In the genomic region with DNA sequence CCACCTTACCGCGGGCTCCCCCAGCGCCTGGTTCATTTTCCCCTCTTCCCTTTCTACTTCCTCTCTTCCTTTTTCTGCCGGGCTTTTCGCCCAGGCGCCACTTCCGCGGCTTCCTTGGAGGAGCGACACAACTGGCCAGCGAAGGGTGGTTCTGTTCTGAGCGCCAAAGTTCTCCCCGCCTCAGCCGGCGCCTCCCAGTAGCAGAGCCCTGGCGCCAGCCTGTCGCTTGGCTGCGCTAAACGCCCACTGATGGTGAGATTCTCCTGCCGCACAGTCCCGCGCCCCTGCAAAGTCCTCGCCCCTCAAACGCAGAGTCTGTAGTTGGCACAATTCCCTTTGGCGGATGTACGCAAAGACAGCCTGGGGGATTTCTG, we compare ENCODE assay signal across 8 mouse cellular contexts. TPM values are rescaled to one million over a fixed set of nuclear protein-coding genes. Genes with fewer than 3 reads are reported as not detected.
A peak's percentile ranks its signal among the peaks of the same experiment; 100 is the strongest.
DNase-seq lines count a peak whose midpoint lies in the region; ATAC-seq and TF ChIP-seq lines count a peak whose summit lies in the region.

A gene (minus strand): TSS at position 133 of the 374 bp plus-strand sequence.

- peak within 1 kb of the TSS; percentile 56 for H3K9ac ChIP-seq in intestine, embryonic 16.5 days (ENCODE audit: low read depth, low read length)
- peak within 1 kb of the TSS; percentile 63 for H3K9ac ChIP-seq in midbrain, embryonic 13.5 days (replicated peaks)

- H3K4me3 ChIP-seq in intestine, embryonic 16.5 days (ENCODE audit: low read length): peak within 1 kb of the TSS; percentile 58
- peak within 1 kb of the TSS; percentile 54 for H3K4me3 ChIP-seq in midbrain, embryonic 13.5 days (replicated peaks)

- peak within 1 kb of the TSS; percentile 96 for H3K4me2 ChIP-seq in intestine, embryonic 16.5 days (ENCODE audit: low read depth, low read length)
- H3K4me2 ChIP-seq in midbrain, embryonic 13.5 days (replicated peaks): peak within 1 kb of the TSS; percentile 86

- TF ChIP-seq CTCF in brain, embryonic 14.5 days (IDR thresholded peaks at IDR 0.05; ENCODE audit: borderline replicate concordance, extremely low read depth, insufficient read depth, insufficient read length): peak; percentile 73

- H3K9me3 ChIP-seq in intestine, embryonic 16.5 days (ENCODE audit: control insufficient read depth, low read length): no peaks in the 10 kb centered on the region
- H3K9me3 ChIP-seq in midbrain, embryonic 13.5 days: no peaks in the 10 kb centered on the region

- H3K27ac ChIP-seq in intestine, embryonic 16.5 days (ENCODE audit: low read length): no peak within 1 kb of the TSS
- H3K27ac ChIP-seq in midbrain, embryonic 13.5 days: peak within 1 kb of the TSS; percentile 27; the same call in 1 of the 2 replicates

- H3K27me3 ChIP-seq in intestine, embryonic 16.5 days (replicated peaks; ENCODE audit: control insufficient read depth, insufficient read depth, low read length): peaks cover 33% of the 10 kb centered on the region
- H3K27me3 ChIP-seq in midbrain, embryonic 13.5 days: peaks cover 48% of the 10 kb centered on the region

- WGBS in intestine, embryonic 16.5 days: under 1% methylated on average over 25 of the region's 25 CpGs
- WGBS in midbrain, embryonic 13.5 days: under 1% methylated on average over 24 of the region's 25 CpGs

- peaks cover 14% of the 10 kb centered on the region for H3K4me1 ChIP-seq in intestine, embryonic 16.5 days (ENCODE audit: control insufficient read depth, insufficient read depth, low read length)
- peaks cover 16% of the 10 kb centered on the region for H3K4me1 ChIP-seq in midbrain, embryonic 13.5 days (replicated peaks)

- TF ChIP-seq POLR2A in brain, embryonic 14.5 days (IDR thresholded peaks at IDR 0.05; ENCODE audit: borderline replicate concordance, extremely low read depth, insufficient read depth, insufficient read length, poor library complexity, severe bottlenecking): no peak

- intact Hi-C loops in left cerebral cortex, postnatal 10 days (cut with DNase I): loop anchor here (2.0 to 5.0 kb wide), 2 partner anchors 112 to 157 kb away; no protein-coding TSS in a partner anchor

- DNase-seq in brain, embryonic 14.5 days (ENCODE audit: low read depth): peak; percentile 94
- DNase-seq in embryo, embryonic 10.5 days (ENCODE audit: low spot score): peak; percentile 81
- peak; percentile 81 to 85 for DNase-seq in left cerebral cortex, postnatal 10 days (ENCODE audit: extremely low spot score in 1 of 2, low spot score in 2 of 2)
- DNase-seq in urinary bladder, postnatal 14 days (ENCODE audit: low spot score): peak; percentile 23

- ATAC-seq in granulocyte monocyte progenitor cell, adult 5-6 weeks (replicated peaks; ENCODE audit: poor library complexity, severe bottlenecking): peak; percentile 37
- ATAC-seq in intestine, embryonic 16.5 days: peak; percentile 91
- peak; percentile 95 for ATAC-seq in midbrain, embryonic 13.5 days
- ATAC-seq in megakaryocyte, adult 5-6 weeks (ENCODE audit: poor library complexity, severe bottlenecking): no peak

- H3K36me3 ChIP-seq in intestine, embryonic 16.5 days (ENCODE audit: control insufficient read depth, insufficient read depth, low read length): no peaks in the 10 kb centered on the region
- H3K36me3 ChIP-seq in midbrain, embryonic 13.5 days: no peaks in the 10 kb centered on the region

RNA-seq across cellular contexts. Expression of the gene that starts here (rescaled TPM):
- polyA plus RNA-seq in brain, embryonic 14.5 days (2012; rRNA removed): 7.7 and 18.1 TPM in 2 replicates
- total RNA-seq in granulocyte monocyte progenitor cell, adult 5-6 weeks (2014; fragmentation: Nextera tagmentation): not detected in 2 replicates
- total RNA-seq in granulocyte monocyte progenitor cell, adult 5-6 weeks (2017): under 0.01 TPM in 1 of 2 replicates, not detected in the other
- 0.40 and 0.43 TPM in 2 replicates for polyA plus RNA-seq in intestine, embryonic 16.5 days (2015; fragmentation: Nextera tagmentation; extraction: Ambion mirVana)
- 10 to 100 TPM; 80.8 to 82.3 TPM for total RNA-seq in left cerebral cortex, postnatal 10 days (2021)
- polyA plus RNA-seq in midbrain, embryonic 13.5 days (2015; fragmentation: Nextera tagmentation; extraction: Ambion mirVana): 6.6 and 6.7 TPM in 2 replicates
- not detected in 2 replicates for total RNA-seq in megakaryocyte, adult 5-6 weeks (2015)
- total RNA-seq in megakaryocyte, adult 5-6 weeks (2017): not detected in 2 replicates

Comparison
In these comparisons a context has a peak if more than half of its experiments do, and no peak if none do; other contexts are left out.
1. RNA of the gene that starts here (total RNA-seq): 80.8 to 82.3 TPM in left cerebral cortex, postnatal 10 days; under 0.01 TPM in granulocyte monocyte progenitor cell, adult 5-6 weeks and not detected in megakaryocyte, adult 5-6 weeks; every median in the first group is over 10 times any median in the second.
2. Peak in ATAC-seq in granulocyte monocyte progenitor cell, adult 5-6 weeks; RNA of the gene not detected or under 1 TPM.
3. Peak in ATAC-seq, H3K4me3 ChIP-seq, H3K9ac ChIP-seq and H3K4me2 ChIP-seq in intestine, embryonic 16.5 days; RNA of the gene not detected or under 1 TPM.
4. DNase-seq: peak in every context shown above with its lines; median percentile 94 in brain, embryonic 14.5 days; 83 in left cerebral cortex, postnatal 10 days; 81 in embryo, embryonic 10.5 days; 23 in urinary bladder, postnatal 14 days.